Mouse (Mus musculus) heart, embryonic 14.5 days (tissue): ENCODE data around the gene Cdhr2. TPM values are rescaled to one million over a fixed set of nuclear protein-coding genes. Genes with fewer than 3 reads are reported as not detected.

Source experiments
- ATAC-seq: fragments of 200-750 bp; cut with Nextera tagmentation; 2 replicates; pipeline ENCODE4 v1.8.0; 2017; ENCODE audit warnings: low read depth, moderate TSS enrichment; ENCODE audit not compliant: insufficient number of reproducible peaks, insufficient read depth, low FRiP score
- H3K27ac ChIP-seq, 2 experiments: fragments of 200-500 bp in 1 of 2; fragments of 300-500 bp in 1 of 2; sonication (generic) in 1 of 2; replicated peaks in 1 of 2; 2 replicates each; pipeline ENCODE4 v1.5.1; 2012 to 2014; ENCODE audit warnings: low read depth in 2 of 2, low read length in 2 of 2, control low read depth in 1 of 2, mild to moderate bottlenecking in 1 of 2, mixed read lengths in 1 of 2; ENCODE audit not compliant: control insufficient read depth in 1 of 2, insufficient read depth in 1 of 2
- H3K27me3 ChIP-seq: fragments of 300-500 bp; sonication (generic); 2 replicates; pipeline ENCODE4 v1.6.1; 2014; ENCODE audit warnings: mild to moderate bottlenecking, low read length, control low read depth; ENCODE audit not compliant: control insufficient read depth, insufficient read depth
- H3K36me3 ChIP-seq: fragments of 300-500 bp; sonication (generic); 2 replicates; pipeline ENCODE4 v1.6.1; 2014; ENCODE audit warnings: mild to moderate bottlenecking, control low read depth, low read length, mixed read lengths; ENCODE audit not compliant: control insufficient read depth, insufficient read depth
- H3K4me1 ChIP-seq, 2 experiments: fragments of 200-500 bp in 1 of 2; fragments of 300-500 bp in 1 of 2; sonication (generic) in 1 of 2; 2 replicates each; pipeline ENCODE4 v1.6.1; 2012 to 2014; ENCODE audit warnings: low read length in 2 of 2, control low read depth in 1 of 2, mixed read lengths in 1 of 2; ENCODE audit not compliant: control insufficient read depth in 2 of 2, insufficient read depth in 2 of 2
- H3K4me2 ChIP-seq: fragments of 300-500 bp; sonication (generic); 2 replicates; pipeline ENCODE4 v1.6.1; 2014; ENCODE audit warnings: mild to moderate bottlenecking, low read length
- H3K4me3 ChIP-seq, 2 experiments: fragments of 200-500 bp in 1 of 2; fragments of 300-500 bp in 1 of 2; sonication (generic) in 1 of 2; 2 replicates each; pipeline ENCODE4 v1.5.1; 2012 to 2014; ENCODE audit warnings: low read length in 2 of 2, mild to moderate bottlenecking in 2 of 2, control low read depth in 1 of 2, low read depth in 1 of 2, moderate library complexity in 1 of 2; ENCODE audit not compliant: control insufficient read depth in 1 of 2, insufficient read depth in 1 of 2
- H3K9ac ChIP-seq: fragments of 300-500 bp; sonication (generic); 2 replicates; pipeline ENCODE4 v1.6.1; 2014; ENCODE audit warnings: mild to moderate bottlenecking, low read length
- H3K9me3 ChIP-seq: fragments of 300-500 bp; sonication (generic); 2 replicates; pipeline ENCODE4 v1.6.1; 2016; ENCODE audit warnings: low read length, control low read depth; ENCODE audit not compliant: control insufficient read depth
- WGBS: fragments of 180-500 bp; shearing (Covaris S2); extraction: QIAGEN DNeasy Blood & Tissue Kit; methylation state at CpG from one replicate; pipeline ENCODE4 v1.1.7; 2014; 5-methylcytosine and 5-hydroxymethylcytosine counted together
- polyA plus RNA-seq: library from polyadenylated mRNA; unstranded; fragments of >200 nt; fragmentation: Nextera tagmentation; extraction: Ambion mirVana; gene quantifications from 2 replicates; pipeline ENCODE4 v1.2.1, GENCODE M21; 2014

The Cdhr2 gene
- polyA plus RNA-seq, 1 experiment from 2014 or later: not detected

DNA sequence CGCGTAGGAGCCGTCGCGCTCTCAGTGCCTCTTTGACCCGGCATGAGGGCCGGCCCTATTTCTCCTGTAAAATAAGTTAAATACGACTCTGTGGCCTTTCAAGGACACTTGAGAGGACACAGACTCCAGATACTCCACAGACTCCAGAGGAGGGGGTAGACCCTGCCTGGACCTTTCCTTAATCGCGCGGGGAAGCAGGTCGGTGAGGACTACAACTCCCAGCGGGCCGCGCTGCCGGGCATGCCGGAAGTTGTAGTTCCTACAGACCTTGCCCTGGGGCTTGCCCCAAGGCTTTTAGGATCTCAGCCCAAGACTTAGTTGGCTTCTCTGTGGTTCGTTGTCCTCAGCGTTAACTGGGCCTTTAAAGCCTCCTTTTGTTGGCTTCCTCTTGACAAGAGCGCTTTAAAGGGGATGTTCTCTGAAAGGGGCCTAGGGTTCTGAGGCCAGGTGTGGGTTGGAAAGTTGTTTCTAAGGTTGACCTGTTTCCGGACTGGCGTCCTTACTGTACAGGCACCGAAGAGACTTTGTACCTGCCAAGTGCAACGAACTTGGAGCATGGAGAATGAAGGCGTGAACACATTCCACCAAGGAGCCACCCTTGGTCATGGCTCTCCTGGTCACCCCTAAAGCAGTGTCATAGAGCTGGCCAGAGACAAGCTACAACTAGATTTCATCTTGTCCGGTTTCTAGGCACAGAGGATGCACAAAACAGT is 6.8 kb upstream of the Cdhr2 start:
- peak; percentile 60 for ATAC-seq
- Histone ChIP-seq H3K4me2 (peak overlapping the region; percentile 59), H3K27ac (peak overlapping the region; percentile 95 to 99), H3K27me3 (no peaks in the 10 kb centered on the region), H3K9me3 (no peaks in the 10 kb centered on the region), H3K9ac (peak overlapping the region; percentile 77), H3K4me3 (peak overlapping the region; percentile 70 to 90), H3K4me1 (peaks cover 11 to 20% of the 10 kb centered on the region in 2 experiments), H3K36me3 (no peaks in the 10 kb centered on the region)
- WGBS: 15% methylated on average over 26 of the region's 26 CpGs

DNA sequence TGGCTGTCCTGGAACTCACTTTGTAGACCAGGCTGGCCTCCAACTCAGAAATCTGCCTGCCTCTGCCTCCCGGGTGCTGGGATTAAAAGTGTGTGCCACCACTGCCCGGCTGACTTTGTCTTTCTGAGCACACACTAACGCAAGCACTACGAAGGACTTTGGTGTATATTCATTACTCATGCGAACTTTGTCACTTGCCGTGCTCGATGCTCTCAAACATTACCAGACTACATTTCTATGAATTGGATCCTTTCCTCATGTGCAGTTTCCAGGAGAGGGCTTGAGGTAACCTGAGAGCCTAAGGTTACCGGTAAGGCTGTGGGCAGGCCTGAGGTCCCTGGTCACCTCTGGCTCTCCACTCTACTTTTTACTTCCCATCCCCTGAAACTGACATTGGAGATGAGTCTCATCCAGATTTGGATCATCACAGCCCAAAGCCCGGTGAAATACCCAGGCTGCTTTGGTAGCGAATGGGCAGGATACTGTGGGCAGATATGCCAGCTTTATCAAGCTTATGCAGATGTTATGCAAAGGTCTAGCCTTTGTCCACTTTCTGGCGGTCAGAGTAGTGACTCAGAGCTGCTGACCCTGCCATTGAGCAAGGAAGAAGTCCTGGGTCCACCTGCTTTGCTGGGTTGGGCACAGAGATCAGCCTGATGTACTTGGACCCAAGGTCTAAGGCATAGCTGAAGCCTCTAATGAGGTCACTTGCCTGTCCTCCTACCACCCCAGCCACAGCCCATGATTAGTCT is 5.6 kb upstream of the Cdhr2 start:
- no peaks in the 10 kb centered on the region for H3K9me3 ChIP-seq
- WGBS: 86% methylated on average over 11 of the region's 11 CpGs

DNA sequence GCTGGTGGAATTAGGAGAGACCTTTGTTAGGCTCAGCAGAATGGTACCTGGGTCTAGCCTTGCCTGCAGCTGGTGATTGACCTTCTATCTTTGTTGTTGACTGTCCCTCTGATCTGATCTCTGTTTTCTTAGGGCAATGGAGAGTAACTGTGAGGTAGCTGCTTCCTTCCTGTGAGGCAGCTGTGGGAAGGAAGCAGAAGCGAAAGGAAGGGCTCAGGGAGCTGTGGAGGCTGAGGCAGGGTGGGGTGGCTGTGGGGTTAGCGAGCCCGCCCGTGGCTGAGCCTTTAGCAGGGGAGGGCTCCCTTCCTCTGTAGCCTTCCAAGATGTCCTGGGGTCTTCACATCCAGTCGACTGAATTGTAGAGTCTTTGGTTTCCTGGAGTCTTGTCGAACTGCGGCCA is 1.2 kb downstream of the Cdhr2 start:
- H3K4me2 ChIP-seq: no peak overlapping the region
- WGBS: 67% methylated on average over 7 of the region's 7 CpGs
- no peak for ATAC-seq
- no peak overlapping the region for H3K9ac ChIP-seq
- no peaks in the 10 kb centered on the region for H3K36me3 ChIP-seq
- no peaks in the 10 kb centered on the region for H3K9me3 ChIP-seq
- no peak overlapping the region for H3K4me3 ChIP-seq
- H3K27me3 ChIP-seq: no peaks in the 10 kb centered on the region
- no peaks in the 10 kb centered on the region for H3K4me1 ChIP-seq
- H3K27ac ChIP-seq: no peak overlapping the region

More for the DNA sequence above, 5.6 kb upstream of the Cdhr2 start:
- Histone ChIP-seq H3K4me3 (no peak overlapping the region), H3K36me3 (no peaks in the 10 kb centered on the region), H3K27ac (no peak overlapping the region), H3K9ac (no peak overlapping the region), H3K4me2 (no peak overlapping the region), H3K4me1 (peaks cover 11 to 20% of the 10 kb centered on the region in 2 experiments), H3K27me3 (no peaks in the 10 kb centered on the region)
- no peak for ATAC-seq

DNA sequence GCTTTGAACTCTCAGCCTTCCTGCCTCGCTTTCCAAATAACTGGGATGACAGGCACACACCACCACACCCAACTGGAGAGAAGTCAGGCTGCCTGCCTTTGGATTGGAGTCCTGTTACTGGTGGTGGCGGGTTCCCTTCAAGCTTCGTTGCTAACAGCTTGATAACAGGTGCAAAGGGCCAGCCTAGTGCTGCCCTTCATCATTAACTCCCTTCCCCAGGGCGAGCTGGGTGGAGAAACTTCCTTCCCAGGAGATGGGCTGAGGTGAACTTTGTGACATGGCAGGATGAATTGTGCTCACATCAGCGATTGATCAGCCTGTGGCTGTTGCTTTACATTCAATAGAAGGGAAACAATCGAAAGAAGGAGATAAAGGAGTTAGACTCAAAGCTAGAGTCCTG is 3.6 kb downstream of the Cdhr2 start:
- Histone ChIP-seq H3K9ac (no peak overlapping the region), H3K27ac (no peak overlapping the region), H3K36me3 (no peaks in the 10 kb centered on the region), H3K9me3 (no peaks in the 10 kb centered on the region), H3K4me2 (no peak overlapping the region), H3K4me3 (no peak overlapping the region), H3K27me3 (no peaks in the 10 kb centered on the region), H3K4me1 (no peaks in the 10 kb centered on the region)
- 49% methylated on average over 6 of the region's 6 CpGs for WGBS
- no peak for ATAC-seq

DNA sequence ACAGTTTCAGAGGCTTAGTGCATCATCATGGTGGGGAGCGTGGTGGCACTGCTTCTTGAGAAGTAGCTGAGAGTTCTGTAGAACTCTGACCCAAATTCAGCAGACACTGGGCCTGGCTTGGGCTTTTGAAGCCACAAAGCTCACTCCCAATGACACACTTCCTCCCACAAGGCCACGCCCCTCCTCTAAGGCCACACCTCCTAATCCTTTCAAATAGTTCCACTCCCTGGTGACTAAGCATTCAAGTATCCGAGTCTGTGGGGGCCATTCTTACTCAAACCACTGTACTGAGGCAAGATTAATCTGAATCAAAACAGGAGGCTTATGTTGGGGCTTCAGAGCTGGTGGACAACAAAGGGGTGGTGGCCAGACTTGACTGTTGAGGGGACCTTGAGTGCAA is 9.6 kb downstream of the Cdhr2 start:
- Histone ChIP-seq H3K4me3 (no peak overlapping the region), H3K9ac (no peak overlapping the region), H3K9me3 (no peaks in the 10 kb centered on the region), H3K27me3 (peaks cover 4% of the 10 kb centered on the region; the same call in 1 of the 2 replicates), H3K4me1 (no peaks in the 10 kb centered on the region), H3K36me3 (no peaks in the 10 kb centered on the region), H3K27ac (no peak overlapping the region), H3K4me2 (no peak overlapping the region)
- ATAC-seq: no peak
- 63% methylated on average over 3 of the region's 3 CpGs for WGBS

DNA sequence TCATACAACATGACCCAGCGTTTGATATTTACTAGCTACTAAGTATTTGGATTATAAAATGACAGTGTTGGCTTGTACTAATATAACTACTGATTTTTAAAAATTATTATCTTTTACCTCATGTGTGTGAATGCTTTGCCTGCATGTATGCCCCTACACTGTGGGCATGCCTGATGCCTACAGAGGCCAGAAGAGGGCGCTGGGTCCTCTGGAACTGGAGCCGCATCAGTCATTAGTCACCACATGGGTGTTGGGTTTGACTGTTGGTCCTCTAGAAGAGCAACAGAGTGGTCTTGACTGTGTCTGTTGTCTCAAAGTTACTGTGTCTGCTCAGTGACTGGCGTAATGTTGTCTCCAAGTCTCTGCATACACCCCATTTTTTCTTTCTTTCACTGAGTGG is 13.1 kb downstream of the Cdhr2 start:
- peaks cover 10% of the 10 kb centered on the region; the same call in 1 of the 2 replicates for H3K27me3 ChIP-seq
- no peak overlapping the region for H3K4me2 ChIP-seq
- H3K9ac ChIP-seq: no peak overlapping the region
- 36% methylated on average over 4 of the region's 4 CpGs for WGBS
- no peaks in the 10 kb centered on the region for H3K9me3 ChIP-seq
- no peak for ATAC-seq
- no peaks in the 10 kb centered on the region for H3K4me1 ChIP-seq
- no peaks in the 10 kb centered on the region for H3K36me3 ChIP-seq
- no peak overlapping the region for H3K4me3 ChIP-seq
- H3K27ac ChIP-seq: no peak overlapping the region

DNA sequence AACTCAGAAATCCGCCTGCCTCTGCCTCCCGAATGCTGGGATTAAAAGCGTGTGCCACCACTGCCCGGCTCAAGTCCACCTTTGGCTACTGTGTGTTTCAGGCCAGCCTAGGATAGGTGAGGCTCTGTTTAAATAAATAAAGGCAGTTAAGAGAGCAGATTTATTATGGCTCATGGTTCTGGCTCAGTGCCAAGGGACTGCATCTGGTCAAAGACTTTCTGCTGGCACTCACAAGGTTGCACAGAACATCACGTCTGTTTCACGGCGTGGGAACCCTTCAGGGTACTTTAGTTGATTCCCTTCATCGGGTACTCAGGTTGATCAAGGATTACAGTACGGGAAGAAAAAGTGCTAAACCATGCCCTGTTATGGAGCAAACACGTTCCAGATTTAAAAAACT is 13.7 kb downstream of the Cdhr2 start:
- Histone ChIP-seq H3K36me3 (no peaks in the 10 kb centered on the region), H3K9me3 (no peaks in the 10 kb centered on the region), H3K27ac (no peak overlapping the region), H3K27me3 (peaks cover 10% of the 10 kb centered on the region; the same call in 1 of the 2 replicates), H3K9ac (no peak overlapping the region), H3K4me2 (no peak overlapping the region), H3K4me3 (no peak overlapping the region), H3K4me1 (no peaks in the 10 kb centered on the region)
- ATAC-seq: no peak
- WGBS: 65% methylated on average over 10 of the region's 10 CpGs
